Mouse (Mus musculus) stomach, embryonic 16.5 days (tissue): ENCODE measurements around the gene Mettl11b. TPM values are rescaled to one million over a fixed set of nuclear protein-coding genes. Genes with fewer than 3 reads are reported as not detected.

Experiments
- ATAC-seq: fragments of 200-750 bp; cut with Nextera tagmentation; 2 replicates; pipeline ENCODE4 v1.8.0; 2017; ENCODE audit warnings: moderate number of reproducible peaks, moderate TSS enrichment; ENCODE audit not compliant: insufficient read depth, low FRiP score
- H3K27ac ChIP-seq: fragments of 300-500 bp; sonication (generic); 2 replicates; pipeline ENCODE4 v1.5.1; 2014; ENCODE audit warnings: low read length
- H3K27me3 ChIP-seq: fragments of 300-500 bp; sonication (generic); 2 replicates; pipeline ENCODE4 v1.6.1; 2014; ENCODE audit warnings: low read length, control low read depth, mixed read lengths; ENCODE audit not compliant: control insufficient read depth, insufficient read depth
- H3K36me3 ChIP-seq: fragments of 300-500 bp; sonication (generic); 2 replicates; pipeline ENCODE4 v1.6.1; 2014; ENCODE audit warnings: low read length; ENCODE audit not compliant: control insufficient read depth, insufficient read depth
- H3K4me1 ChIP-seq: fragments of 300-500 bp; sonication (generic); 2 replicates; pipeline ENCODE4 v1.6.1; 2014; ENCODE audit warnings: low read length, control low read depth, mixed read lengths; ENCODE audit not compliant: control insufficient read depth, insufficient read depth
- H3K4me2 ChIP-seq: fragments of 300-500 bp; sonication (generic); 2 replicates; pipeline ENCODE4 v1.6.1; 2014; ENCODE audit warnings: low read depth, low read length, mixed read lengths
- H3K4me3 ChIP-seq: fragments of 300-500 bp; sonication (generic); replicated peaks from 2 replicates; pipeline ENCODE4 v1.5.1; 2014; ENCODE audit warnings: mild to moderate bottlenecking, low read length
- H3K9ac ChIP-seq: fragments of 300-500 bp; sonication (generic); 2 replicates; pipeline ENCODE4 v1.6.1; 2014; ENCODE audit warnings: low read length
- H3K9me3 ChIP-seq: fragments of 300-500 bp; sonication (generic); replicated peaks from 2 replicates; pipeline ENCODE4 v1.6.1; 2016; ENCODE audit warnings: low read length, control low read depth; ENCODE audit not compliant: control insufficient read depth
- WGBS: fragments of 180-500 bp; shearing (Covaris S2); extraction: QIAGEN DNeasy Blood & Tissue Kit; methylation state at CpG from one replicate; pipeline ENCODE4 v1.1.7; 2014; 5-methylcytosine and 5-hydroxymethylcytosine counted together
- polyA plus RNA-seq: library from polyadenylated mRNA; unstranded; fragments of >200 nt; fragmentation: Nextera tagmentation; extraction: Ambion mirVana; gene quantifications from 2 replicates; pipeline ENCODE4 v1.2.1, GENCODE M21; 2015

The Mettl11b gene
- polyA plus RNA-seq, 1 experiment from 2014 or later = 0.23 TPM

- WGBS = 80% methylated on average over 3 of the region's 3 CpGs
- H3K9me3 ChIP-seq = no peaks in the 10 kb centered on the region
- no peak overlapping the region for H3K27ac ChIP-seq
- H3K4me1 ChIP-seq = no peaks in the 10 kb centered on the region
- H3K27me3 ChIP-seq = no peaks in the 10 kb centered on the region
- no peak overlapping the region for H3K4me3 ChIP-seq
- no peak overlapping the region for H3K9ac ChIP-seq
- H3K36me3 ChIP-seq = no peaks in the 10 kb centered on the region
- no peak for ATAC-seq
- H3K4me2 ChIP-seq = no peak overlapping the region
These were observed 25.3 kb downstream of the Mettl11b start for GRCm38 (mm10) chr1:163699702-163700101.

DNA sequence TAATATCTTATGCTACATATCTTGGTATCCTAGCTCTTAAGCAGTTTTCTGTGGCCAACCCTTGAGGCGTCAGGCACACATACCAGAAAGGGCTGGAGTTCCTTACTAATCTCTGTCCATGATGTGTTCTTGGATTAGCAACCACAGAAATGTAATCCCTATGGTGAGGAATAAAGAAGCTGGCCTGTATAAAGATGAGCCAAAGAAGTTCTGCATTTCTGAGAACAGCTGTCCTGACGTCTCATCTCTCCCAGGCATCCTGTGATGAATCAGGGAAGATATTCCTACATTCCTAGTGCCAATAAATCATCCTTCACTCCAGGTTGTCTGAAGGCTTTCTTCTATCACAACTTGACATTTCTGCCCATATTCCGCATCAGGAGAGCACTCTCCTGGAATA, 33.2 kb downstream of the Mettl11b start:
- Histone ChIP-seq H3K27ac (no peak overlapping the region), H3K36me3 (no peaks in the 10 kb centered on the region), H3K27me3 (no peaks in the 10 kb centered on the region), H3K9ac (no peak overlapping the region), H3K9me3 (no peaks in the 10 kb centered on the region), H3K4me1 (no peaks in the 10 kb centered on the region), H3K4me3 (no peak overlapping the region), H3K4me2 (no peak overlapping the region)
- WGBS = 74% methylated on average over 3 of the region's 3 CpGs
- ATAC-seq = no peak

DNA sequence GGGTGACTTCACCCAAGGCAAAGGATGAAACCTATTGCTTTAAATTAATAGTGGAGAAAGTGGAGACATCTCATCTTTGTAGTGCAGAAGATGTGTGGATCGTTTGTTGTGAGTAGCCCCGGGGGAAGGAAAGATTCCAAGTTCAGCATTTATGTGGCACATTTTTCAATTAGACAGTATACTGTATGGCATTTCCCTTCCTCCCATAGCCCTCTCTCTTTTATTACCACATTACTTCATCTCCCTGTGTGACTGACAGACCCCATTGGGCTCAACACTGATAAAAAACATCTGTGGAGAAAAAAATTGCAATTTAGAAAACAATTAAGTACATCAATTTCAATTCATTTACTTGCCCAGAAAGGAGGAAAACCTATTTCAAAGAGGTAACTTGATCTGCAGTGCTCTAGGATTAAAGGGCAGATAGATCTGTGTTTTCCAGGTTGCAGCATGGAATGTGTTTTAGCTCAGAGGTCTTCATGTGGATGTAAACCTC, 42.0 kb downstream of the Mettl11b start:
- no peaks in the 10 kb centered on the region for H3K27me3 ChIP-seq
- no peak for ATAC-seq
- no peaks in the 10 kb centered on the region for H3K9me3 ChIP-seq
- H3K4me2 ChIP-seq = no peak overlapping the region
- no peak overlapping the region for H3K4me3 ChIP-seq
- H3K36me3 ChIP-seq = no peaks in the 10 kb centered on the region
- peak overlapping the region; percentile 28 for H3K27ac ChIP-seq
- WGBS = 55% methylated on average over 2 of the region's 2 CpGs
- no peaks in the 10 kb centered on the region; the same call in 1 of the 2 replicates for H3K4me1 ChIP-seq
- no peak overlapping the region for H3K9ac ChIP-seq

GRCm38 (mm10) chr1:163682127-163682526, 42.9 kb downstream of the Mettl11b start:
- peak overlapping the region; percentile 28 for H3K27ac ChIP-seq
- 0 out of 2 replicates have a peak, but pooled peaks have one; percentile 29 for ATAC-seq
- WGBS = 34% methylated on average over 3 of the region's 3 CpGs

GRCm38 (mm10) chr1:163672866-163673265, 52.2 kb downstream of the Mettl11b start:
- no peaks in the 10 kb centered on the region for H3K27me3 ChIP-seq
- no peak overlapping the region for H3K9ac ChIP-seq
- H3K4me2 ChIP-seq = no peak overlapping the region
- no peaks in the 10 kb centered on the region for H3K36me3 ChIP-seq
- no peak overlapping the region for H3K4me3 ChIP-seq
- ATAC-seq = no peak
- peaks cover 2% of the 10 kb centered on the region; the same call in 1 of the 2 replicates for H3K4me1 ChIP-seq
- 74% methylated on average over 3 of the region's 3 CpGs for WGBS
- H3K27ac ChIP-seq = no peak overlapping the region
- no peaks in the 10 kb centered on the region for H3K9me3 ChIP-seq

More at GRCm38 (mm10) chr1:163682127-163682526, 42.9 kb downstream of the Mettl11b start:
- Histone ChIP-seq H3K9ac (no peak overlapping the region), H3K9me3 (no peaks in the 10 kb centered on the region), H3K36me3 (no peaks in the 10 kb centered on the region), H3K4me1 (no peaks in the 10 kb centered on the region; the same call in 1 of the 2 replicates), H3K27me3 (no peaks in the 10 kb centered on the region), H3K4me3 (no peak overlapping the region), H3K4me2 (no peak overlapping the region)

DNA sequence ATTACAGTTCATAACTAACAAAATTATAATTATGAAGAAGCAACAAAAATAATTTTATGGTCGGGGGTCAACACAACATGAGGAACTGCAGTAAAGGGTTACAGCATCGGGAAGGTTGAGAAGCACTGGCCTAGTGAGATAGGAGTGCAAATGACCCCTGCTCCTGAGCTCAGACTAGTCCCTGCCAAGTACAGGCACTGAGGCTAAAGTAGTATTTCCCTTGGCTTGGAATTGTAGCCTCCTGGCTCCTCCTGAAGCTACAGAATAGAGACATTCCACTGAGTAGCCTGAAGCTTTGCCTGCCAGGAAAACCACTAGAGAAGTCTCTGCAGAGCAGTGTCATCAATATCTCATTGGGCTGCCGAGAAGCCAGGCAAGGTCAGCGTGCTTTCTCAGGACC, 53.7 kb downstream of the Mettl11b start:
- no peaks in the 10 kb centered on the region for H3K27me3 ChIP-seq
- WGBS = 65% methylated on average over 4 of the region's 4 CpGs
- no peak overlapping the region for H3K27ac ChIP-seq
- no peak overlapping the region for H3K4me2 ChIP-seq
- H3K9ac ChIP-seq = no peak overlapping the region
- no peaks in the 10 kb centered on the region for H3K36me3 ChIP-seq
- peaks cover 2% of the 10 kb centered on the region; the same call in 1 of the 2 replicates for H3K4me1 ChIP-seq
- H3K4me3 ChIP-seq = no peak overlapping the region
- ATAC-seq = 0 out of 2 replicates have a peak, but pooled peaks have one; percentile 17
- no peaks in the 10 kb centered on the region for H3K9me3 ChIP-seq

GRCm38 (mm10) chr1:163670702-163671101, 54.3 kb downstream of the Mettl11b start:
- H3K4me1 ChIP-seq = peaks cover 2% of the 10 kb centered on the region; the same call in 1 of the 2 replicates
- no peak overlapping the region for H3K4me2 ChIP-seq
- H3K36me3 ChIP-seq = no peaks in the 10 kb centered on the region
- H3K4me3 ChIP-seq = no peak overlapping the region
- ATAC-seq = no peak
- no peaks in the 10 kb centered on the region for H3K27me3 ChIP-seq
- 24% methylated on average over 4 of the region's 4 CpGs for WGBS
- no peak overlapping the region for H3K27ac ChIP-seq
- no peak overlapping the region for H3K9ac ChIP-seq
- no peaks in the 10 kb centered on the region for H3K9me3 ChIP-seq

- Histone ChIP-seq H3K9ac (no peak overlapping the region), H3K36me3 (no peaks in the 10 kb centered on the region), H3K4me3 (no peak overlapping the region), H3K27ac (no peak overlapping the region), H3K4me1 (peaks cover 2% of the 10 kb centered on the region; the same call in 1 of the 2 replicates), H3K9me3 (no peaks in the 10 kb centered on the region), H3K4me2 (no peak overlapping the region), H3K27me3 (no peaks in the 10 kb centered on the region)
- no peak for ATAC-seq
- WGBS = 93% methylated on average over 4 of the region's 4 CpGs
These were observed 55.1 kb downstream of the Mettl11b start for GRCm38 (mm10) chr1:163669936-163670335.

DNA sequence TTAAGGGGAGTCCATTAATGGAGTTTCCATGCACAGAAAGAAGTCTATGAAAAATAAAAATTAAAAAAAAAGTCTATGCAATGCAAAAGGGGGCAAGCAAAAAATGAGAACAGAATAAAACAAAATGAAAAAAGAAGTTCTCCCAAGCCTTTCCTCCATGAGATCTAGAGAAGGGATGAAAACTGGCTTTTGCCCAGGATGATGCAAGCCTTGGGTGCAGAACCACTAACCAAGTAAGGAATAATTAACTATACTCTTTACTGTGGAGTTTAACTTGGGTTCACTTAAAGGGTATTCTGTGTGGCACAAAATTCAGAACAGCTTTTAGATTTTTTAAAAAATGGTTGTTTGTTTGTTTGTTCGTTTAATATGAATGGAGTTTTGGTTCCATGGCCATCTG, 62.6 kb downstream of the Mettl11b start:
- H3K36me3 ChIP-seq = no peaks in the 10 kb centered on the region
- ATAC-seq = no peak
- H3K27ac ChIP-seq = no peak overlapping the region
- H3K4me1 ChIP-seq = no peaks in the 10 kb centered on the region
- H3K4me2 ChIP-seq = no peak overlapping the region
- H3K4me3 ChIP-seq = no peak overlapping the region
- H3K9me3 ChIP-seq = no peaks in the 10 kb centered on the region
- 67% methylated on average over 1 of the region's 1 CpGs for WGBS
- no peak overlapping the region for H3K9ac ChIP-seq
- H3K27me3 ChIP-seq = no peaks in the 10 kb centered on the region
